Mouse (Mus musculus): Measurements from ENCODE around the gene Foxb1. TPM values are rescaled to one million over a fixed set of nuclear protein-coding genes. Genes with fewer than 3 reads are reported as not detected.

The Foxb1 gene
- not detected in 2 replicates for polyA plus RNA-seq (2015; fragmentation: Nextera tagmentation; extraction: Ambion mirVana)

DNA sequence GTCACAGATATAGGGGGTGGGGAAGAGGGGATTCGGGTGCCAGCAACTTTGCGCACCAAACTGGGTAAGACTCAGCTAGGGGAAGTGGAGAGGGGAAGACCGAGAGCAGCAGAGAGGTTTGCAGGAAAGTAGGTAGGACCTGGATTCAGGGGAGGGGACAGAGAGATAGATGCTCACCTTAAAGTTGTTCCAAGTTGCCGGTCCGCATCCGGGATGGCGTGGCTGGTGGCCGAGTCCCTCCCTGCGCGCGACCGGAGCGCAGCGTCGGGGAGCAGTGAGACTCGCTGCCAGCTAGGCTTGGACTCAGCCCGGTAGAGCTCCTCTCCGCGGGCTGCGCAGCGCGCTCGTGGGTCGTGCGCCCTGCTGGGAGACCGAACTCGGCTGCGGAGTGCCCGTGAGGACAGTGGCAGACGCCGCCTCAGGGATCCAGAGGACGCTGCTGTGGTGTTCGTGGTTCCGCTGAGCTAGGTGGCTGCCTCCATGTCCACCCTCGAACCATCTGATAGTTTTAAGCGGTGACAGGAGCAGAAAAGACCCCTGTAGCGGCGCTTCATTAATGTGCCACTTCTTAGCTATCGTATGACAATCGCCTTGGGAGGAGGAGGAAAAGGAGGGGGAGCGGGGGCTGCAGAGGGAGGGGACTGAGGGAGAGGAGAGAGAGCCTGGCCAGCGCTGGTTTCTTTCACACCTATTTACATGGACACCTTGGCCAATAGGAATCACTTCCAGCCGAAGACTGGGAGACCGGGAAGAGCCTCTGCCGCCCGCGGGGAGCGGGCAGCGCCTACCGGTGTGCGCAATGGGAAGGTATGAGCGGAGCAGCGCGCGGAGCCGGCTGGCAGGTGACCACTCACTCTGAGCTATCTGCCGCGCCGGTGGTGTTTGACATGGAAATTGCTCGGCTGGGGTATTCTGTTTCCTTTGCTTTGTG, at the start of gene Foxb1:
TSS of gene Foxb1 (minus strand) at position 570 of the 931 bp plus-strand sequence.
- H3K27ac ChIP-seq = no peak within 1 kb of the TSS
- 0 out of 2 replicates have a peak within 1 kb of the TSS, but pooled peaks have one; percentile 14 for H3K4me3 ChIP-seq
- no peak for ATAC-seq (replicated peaks; ENCODE audit: insufficient number of reproducible peaks, insufficient read depth, low FRiP score, low read depth)
- H3K4me2 ChIP-seq = peak within 1 kb of the TSS; percentile 8; the same call in 1 of the 2 replicates
- peaks cover 99% of the 10 kb centered on the region for H3K27me3 ChIP-seq
- no peaks in the 10 kb centered on the region for H3K9me3 ChIP-seq (replicated peaks)
- H3K4me1 ChIP-seq (replicated peaks) = peaks cover 29% of the 10 kb centered on the region
- WGBS = under 1% methylated on average over 60 of the region's 60 CpGs
- no peaks in the 10 kb centered on the region for H3K36me3 ChIP-seq
- H3K9ac ChIP-seq = no peak within 1 kb of the TSS

DNA sequence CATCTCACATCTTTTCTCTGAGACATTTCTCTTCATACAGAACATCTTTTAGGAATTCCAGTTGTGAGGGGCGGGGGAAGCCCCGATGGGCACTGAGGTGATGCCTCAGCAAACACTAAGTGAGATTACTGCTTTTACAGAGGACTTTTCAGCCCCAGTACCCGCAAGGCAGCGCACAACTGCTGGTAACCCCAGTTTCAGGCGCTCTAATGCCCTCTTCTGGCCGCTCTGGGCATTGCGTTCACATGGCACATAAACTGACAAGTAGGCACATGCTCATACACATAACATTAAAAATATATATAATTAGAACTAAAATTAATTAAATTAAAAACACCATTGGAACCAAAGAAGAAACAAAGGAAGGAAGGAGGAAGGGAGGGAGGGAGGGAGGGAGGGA, 29.8 kb upstream of the Foxb1 start:
- no peak for ATAC-seq (replicated peaks; ENCODE audit: insufficient number of reproducible peaks, insufficient read depth, low FRiP score, low read depth)
- H3K9ac ChIP-seq = no peak overlapping the region
- H3K4me1 ChIP-seq (replicated peaks) = no peaks in the 10 kb centered on the region
- WGBS = 54% methylated on average over 7 of the region's 7 CpGs
- H3K9me3 ChIP-seq (replicated peaks) = no peaks in the 10 kb centered on the region; the same call in 1 of the 2 replicates
- no peak overlapping the region for H3K4me3 ChIP-seq
- no peak overlapping the region for H3K27ac ChIP-seq
- H3K4me2 ChIP-seq = no peak overlapping the region
- H3K27me3 ChIP-seq = no peaks in the 10 kb centered on the region
- H3K36me3 ChIP-seq = no peaks in the 10 kb centered on the region

DNA sequence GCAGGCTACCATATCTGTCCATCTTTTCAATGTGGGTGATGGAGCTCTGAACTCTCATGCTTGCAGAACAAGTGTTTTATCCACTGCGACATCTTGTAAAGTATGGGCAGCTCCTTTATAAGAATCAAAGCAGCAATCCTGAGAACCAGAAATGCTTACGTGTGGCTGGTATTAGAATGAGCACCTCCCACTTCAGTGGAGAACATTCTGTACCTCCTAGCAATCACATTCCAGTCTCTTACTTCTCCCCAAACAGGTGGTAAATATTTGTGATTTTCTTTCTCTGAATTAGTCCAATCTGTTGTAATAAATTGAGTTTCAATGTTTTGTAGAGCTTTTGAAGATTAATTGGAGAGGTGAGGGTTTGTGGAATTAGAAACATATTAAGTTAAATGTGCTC, 19.3 kb upstream of the Foxb1 start:
- no peaks in the 10 kb centered on the region for H3K4me1 ChIP-seq (replicated peaks)
- H3K9ac ChIP-seq = no peak overlapping the region
- no peak for ATAC-seq (replicated peaks; ENCODE audit: insufficient number of reproducible peaks, insufficient read depth, low FRiP score, low read depth)
- no peaks in the 10 kb centered on the region for H3K9me3 ChIP-seq (replicated peaks)
- no peak overlapping the region for H3K27ac ChIP-seq
- H3K4me2 ChIP-seq = no peak overlapping the region
- no peaks in the 10 kb centered on the region for H3K36me3 ChIP-seq
- 73% methylated on average over 2 of the region's 2 CpGs for WGBS
- peaks cover 31% of the 10 kb centered on the region for H3K27me3 ChIP-seq
- no peak overlapping the region for H3K4me3 ChIP-seq

DNA sequence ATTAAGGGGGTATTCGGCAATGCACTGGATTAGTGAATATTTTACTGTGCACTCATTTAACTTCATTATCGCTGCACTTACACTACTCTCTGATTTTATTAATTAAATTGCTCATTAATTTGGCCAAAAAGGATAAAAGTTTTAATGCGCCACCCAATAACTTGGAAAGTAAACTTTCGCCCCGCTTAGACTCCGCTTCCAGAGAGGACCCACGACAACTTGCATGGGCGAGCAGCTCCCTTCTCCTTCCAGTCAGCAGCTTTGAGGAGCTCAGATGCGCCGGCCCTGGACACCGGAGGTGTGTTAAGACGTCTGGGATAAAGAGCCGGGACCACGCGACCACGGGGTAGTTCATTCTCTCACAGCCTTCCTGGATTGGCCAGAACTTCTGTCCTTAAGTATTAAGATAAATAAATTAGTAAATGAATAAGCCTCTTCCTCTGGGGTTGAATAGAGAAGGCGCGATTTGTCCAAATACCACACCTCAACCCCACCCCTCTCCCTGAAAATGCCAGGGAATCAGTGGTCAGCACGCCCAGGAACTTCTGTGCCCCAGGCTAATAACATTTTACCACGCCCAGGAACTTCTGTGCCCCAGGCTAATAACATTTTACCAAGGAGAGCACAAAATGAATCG, 9.3 kb upstream of the Foxb1 start:
- no peak overlapping the region for H3K4me3 ChIP-seq
- H3K27me3 ChIP-seq = peaks cover 98% of the 10 kb centered on the region
- H3K9me3 ChIP-seq (replicated peaks) = no peaks in the 10 kb centered on the region
- no peak for ATAC-seq (replicated peaks; ENCODE audit: insufficient number of reproducible peaks, insufficient read depth, low FRiP score, low read depth)
- 5% methylated on average over 21 of the region's 21 CpGs for WGBS
- H3K36me3 ChIP-seq = no peaks in the 10 kb centered on the region
- no peak overlapping the region for H3K27ac ChIP-seq
- no peak overlapping the region for H3K4me2 ChIP-seq
- H3K4me1 ChIP-seq (replicated peaks) = no peaks in the 10 kb centered on the region
- H3K9ac ChIP-seq = no peak overlapping the region

DNA sequence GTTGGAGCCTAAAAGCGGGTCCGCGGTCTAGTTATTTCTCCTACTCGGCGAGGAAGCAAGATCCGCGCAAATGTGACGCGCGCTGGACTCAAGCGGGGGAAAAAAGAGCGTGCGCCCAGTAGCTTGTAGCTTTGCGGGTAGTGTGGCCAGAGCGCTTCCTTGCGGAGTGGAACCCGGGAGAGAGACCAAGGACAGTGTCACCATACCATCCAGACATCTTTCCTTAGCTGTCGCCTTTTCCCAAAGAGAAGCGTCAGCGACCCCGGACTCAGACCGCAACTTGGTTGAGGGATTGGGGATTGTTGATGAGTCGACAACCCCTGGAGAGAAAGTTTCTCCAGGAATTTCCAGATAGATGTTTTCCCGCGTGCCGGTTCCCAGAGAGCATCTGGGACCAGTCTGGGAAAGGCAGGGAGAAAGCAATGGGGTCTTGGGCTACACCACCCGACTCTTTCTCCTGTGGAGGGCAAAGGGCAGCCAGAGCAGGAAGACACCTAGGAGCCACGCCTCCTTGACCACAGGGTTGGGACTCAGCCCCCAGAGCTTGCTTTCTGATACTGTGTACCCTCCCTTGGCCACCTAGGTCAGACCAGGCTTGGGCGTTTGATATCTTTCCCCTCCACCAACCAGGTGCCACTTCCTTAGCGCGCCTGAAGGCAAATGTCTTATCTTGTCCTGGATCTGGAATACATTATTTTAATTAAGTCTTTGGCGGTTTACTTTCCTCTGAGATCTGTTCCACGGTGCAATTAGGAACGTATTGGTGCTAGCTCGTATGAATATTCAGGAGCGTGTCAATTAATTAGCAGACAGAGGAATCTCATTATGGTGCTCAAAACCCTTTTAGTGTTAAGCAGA, 8.6 kb upstream of the Foxb1 start:
- 2% methylated on average over 36 of the region's 36 CpGs for WGBS
- no peaks in the 10 kb centered on the region for H3K9me3 ChIP-seq (replicated peaks)

DNA sequence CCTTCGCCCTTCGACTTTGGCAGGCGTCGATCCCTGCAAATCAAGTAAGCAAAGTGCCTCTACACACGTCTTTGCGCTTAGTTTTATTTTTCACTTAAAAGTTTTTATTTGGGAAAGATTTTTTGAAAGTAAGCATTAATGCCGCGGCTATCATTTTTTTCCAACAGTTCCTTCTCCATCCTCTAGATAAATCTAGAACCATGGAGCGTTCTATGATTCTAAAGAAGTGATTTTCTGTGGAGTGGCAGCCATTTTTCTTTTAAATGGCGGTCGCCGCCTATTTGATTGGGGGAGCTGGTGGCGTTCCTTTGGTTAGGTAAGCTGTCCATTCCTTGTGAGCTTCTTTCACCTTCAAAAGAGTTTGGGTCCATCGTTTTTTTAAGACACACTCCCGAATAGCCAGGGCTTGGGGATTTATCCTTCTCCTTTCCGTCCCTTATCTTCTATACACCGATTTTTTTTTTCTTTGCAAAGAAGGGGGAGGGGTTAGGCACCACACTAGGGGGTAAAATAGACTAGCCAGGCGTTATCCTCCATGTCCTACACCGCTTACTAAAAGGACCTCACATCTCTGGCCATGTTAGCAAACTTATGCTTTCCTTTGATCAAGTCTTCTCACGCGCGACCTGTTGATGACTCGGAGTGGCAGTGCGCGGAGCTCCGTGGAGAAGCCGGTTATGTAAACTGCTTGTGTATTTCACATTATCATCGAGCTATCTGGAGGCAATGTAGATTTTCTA, 7.6 kb upstream of the Foxb1 start:
- H3K4me2 ChIP-seq = no peak overlapping the region
- no peaks in the 10 kb centered on the region for H3K9me3 ChIP-seq (replicated peaks)
- no peak overlapping the region for H3K27ac ChIP-seq
- H3K27me3 ChIP-seq = peaks cover 100% of the 10 kb centered on the region
- ATAC-seq (replicated peaks; ENCODE audit: insufficient number of reproducible peaks, insufficient read depth, low FRiP score, low read depth) = no peak
- H3K36me3 ChIP-seq = no peaks in the 10 kb centered on the region
- no peak overlapping the region for H3K9ac ChIP-seq
- WGBS = 3% methylated on average over 28 of the region's 28 CpGs
- H3K4me3 ChIP-seq = no peak overlapping the region
- H3K4me1 ChIP-seq (replicated peaks) = peaks cover 4% of the 10 kb centered on the region

More for the DNA sequence above, 8.6 kb upstream of the Foxb1 start:
- Histone ChIP-seq H3K27ac (no peak overlapping the region), H3K27me3 (peaks cover 100% of the 10 kb centered on the region), H3K4me1 (replicated peaks) (peaks cover 3% of the 10 kb centered on the region), H3K36me3 (no peaks in the 10 kb centered on the region), H3K9ac (no peak overlapping the region), H3K4me3 (no peak overlapping the region), H3K4me2 (no peak overlapping the region)
- ATAC-seq (replicated peaks; ENCODE audit: insufficient number of reproducible peaks, insufficient read depth, low FRiP score, low read depth) = no peak

DNA sequence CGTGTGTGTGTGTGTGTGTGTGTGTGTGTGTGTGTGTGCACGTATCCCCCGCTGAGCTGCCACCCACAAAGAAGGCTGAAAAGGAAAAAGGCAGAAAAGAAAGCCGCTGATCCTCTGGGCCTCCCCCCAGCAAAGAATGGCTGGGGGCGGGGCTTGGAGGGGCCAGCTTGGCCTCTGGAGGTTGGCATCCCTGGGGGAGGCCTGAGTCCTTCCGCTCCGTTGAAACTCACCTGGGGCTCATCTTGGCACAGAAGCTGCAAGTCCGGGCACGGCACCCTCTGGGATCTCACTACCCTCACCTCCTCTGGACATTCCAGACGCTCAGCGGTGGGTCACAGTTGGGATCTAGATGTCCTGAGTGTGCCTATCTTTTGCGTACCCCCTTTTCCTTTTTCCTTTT, 6.7 kb upstream of the Foxb1 start:
- Histone ChIP-seq H3K9me3 (replicated peaks) (no peaks in the 10 kb centered on the region), H3K27ac (no peak overlapping the region), H3K9ac (no peak overlapping the region), H3K4me2 (no peak overlapping the region), H3K36me3 (no peaks in the 10 kb centered on the region), H3K27me3 (peaks cover 100% of the 10 kb centered on the region), H3K4me1 (replicated peaks) (peaks cover 8% of the 10 kb centered on the region), H3K4me3 (no peak overlapping the region)
- WGBS = 2% methylated on average over 9 of the region's 12 CpGs
- ATAC-seq (replicated peaks; ENCODE audit: insufficient number of reproducible peaks, insufficient read depth, low FRiP score, low read depth) = no peak

DNA sequence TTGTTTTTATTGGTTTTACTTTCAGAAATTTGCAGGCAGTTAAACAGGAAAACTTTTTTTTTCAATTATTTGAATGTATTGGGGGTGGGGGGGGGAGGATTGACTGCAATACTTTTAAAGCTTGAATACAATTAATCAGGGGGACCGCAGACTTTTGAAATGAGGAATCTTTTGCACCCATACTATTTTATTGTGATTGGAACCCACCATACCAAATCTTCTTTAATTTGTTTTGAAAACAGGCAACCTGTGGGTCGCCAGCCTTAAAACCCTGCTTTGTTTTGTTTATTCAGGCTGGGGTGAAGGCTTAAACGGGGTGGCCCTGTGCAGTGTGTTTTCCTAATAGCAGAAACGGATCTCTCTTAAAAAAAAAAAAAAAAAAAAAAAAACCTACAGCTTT, 6.2 kb upstream of the Foxb1 start:
- whole genome bisulfite sequencing = 1% methylated on average over 4 of the region's 4 CpGs
- H3K27me3 ChIP-seq = peaks cover 100% of the 10 kb centered on the region

DNA sequence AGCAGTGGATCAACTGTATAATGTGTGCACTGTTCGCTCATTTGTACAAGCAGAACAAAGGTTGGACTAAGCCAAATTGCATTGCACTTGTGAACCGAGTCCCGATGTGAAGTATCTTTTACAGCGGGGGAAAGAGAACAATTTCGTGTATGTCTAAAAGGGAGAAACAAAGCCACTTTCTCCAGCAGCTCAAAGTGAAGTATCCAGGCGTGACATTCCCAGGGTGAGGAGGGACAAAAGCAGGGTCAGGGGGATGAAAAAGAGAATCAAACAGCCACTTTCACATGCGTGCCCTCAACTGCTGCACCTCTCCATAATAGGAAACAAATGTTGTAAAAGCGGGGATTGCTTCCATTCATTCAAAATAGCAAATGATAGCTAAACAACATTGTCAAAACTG, 5.6 kb upstream of the Foxb1 start:
- 3% methylated on average over 8 of the region's 8 CpGs for WGBS
- H3K4me1 ChIP-seq (replicated peaks) = peaks cover 8% of the 10 kb centered on the region
- ATAC-seq (replicated peaks; ENCODE audit: insufficient number of reproducible peaks, insufficient read depth, low FRiP score, low read depth) = no peak

More for the DNA sequence above, 6.2 kb upstream of the Foxb1 start:
- no peak overlapping the region for H3K4me3 ChIP-seq
- H3K4me1 ChIP-seq (replicated peaks) = peaks cover 8% of the 10 kb centered on the region
- H3K4me2 ChIP-seq = no peak overlapping the region
- no peak overlapping the region for H3K27ac ChIP-seq
- no peak overlapping the region for H3K9ac ChIP-seq
- H3K9me3 ChIP-seq (replicated peaks) = no peaks in the 10 kb centered on the region
- no peak for ATAC-seq (replicated peaks; ENCODE audit: insufficient number of reproducible peaks, insufficient read depth, low FRiP score, low read depth)
- no peaks in the 10 kb centered on the region for H3K36me3 ChIP-seq

DNA sequence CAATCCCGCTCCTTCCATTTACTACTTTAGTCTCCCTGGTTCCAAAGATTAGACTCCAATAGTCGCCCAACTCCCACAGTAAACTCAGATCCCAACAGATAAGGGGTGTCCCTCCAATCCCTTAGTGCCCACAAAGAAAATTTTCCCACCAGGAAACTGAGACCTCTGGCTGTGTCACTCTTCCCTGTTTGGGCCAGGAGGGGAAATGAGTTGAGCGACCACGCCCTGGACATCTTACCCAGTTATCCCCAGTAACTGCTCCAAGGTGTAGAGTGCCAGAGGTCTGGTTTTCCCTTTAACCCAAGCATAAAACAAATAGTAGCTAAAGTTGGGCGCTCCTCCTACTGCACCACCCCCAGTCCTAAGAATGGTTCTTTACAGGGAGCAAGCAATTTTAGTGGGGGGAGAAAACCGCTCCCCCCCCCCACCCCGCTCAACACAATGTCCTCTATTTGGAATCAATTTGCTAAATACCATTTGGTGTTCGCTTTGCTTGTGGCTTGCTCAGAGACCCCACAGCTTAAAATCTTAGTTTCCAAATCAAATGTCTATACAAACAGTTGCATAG, 4.8 kb upstream of the Foxb1 start:
- Histone ChIP-seq H3K4me2 (no peak overlapping the region), H3K27me3 (peaks cover 100% of the 10 kb centered on the region), H3K27ac (no peak overlapping the region), H3K36me3 (no peaks in the 10 kb centered on the region), H3K9ac (no peak overlapping the region), H3K4me1 (replicated peaks) (peaks cover 12% of the 10 kb centered on the region), H3K9me3 (replicated peaks) (no peaks in the 10 kb centered on the region), H3K4me3 (no peak overlapping the region)
- 4% methylated on average over 8 of the region's 8 CpGs for WGBS
- ATAC-seq (replicated peaks; ENCODE audit: insufficient number of reproducible peaks, insufficient read depth, low FRiP score, low read depth) = no peak

More for the DNA sequence above, 5.6 kb upstream of the Foxb1 start:
- Histone ChIP-seq H3K36me3 (no peaks in the 10 kb centered on the region), H3K9ac (no peak overlapping the region), H3K27ac (no peak overlapping the region), H3K27me3 (peaks cover 100% of the 10 kb centered on the region), H3K9me3 (replicated peaks) (no peaks in the 10 kb centered on the region), H3K4me3 (no peak overlapping the region), H3K4me2 (no peak overlapping the region)

Measured in heart, embryonic 15.5 days (tissue).